Mouse (Mus musculus) MEL (cell line): ENCODE results near the gene Myl6b. TPM values are rescaled to one million over a fixed set of nuclear protein-coding genes. Genes with fewer than 3 reads are reported as not detected.

Source experiments
- DNase-seq: peaks from one replicate; pipeline ENCODE4 v3.0.0; 2011; ENCODE audit warnings: low read depth, low spot score
- H3K27ac ChIP-seq: 2 replicates; pipeline ENCODE4 v1.5.1; 2012; ENCODE audit warnings: low read depth, mild to moderate bottlenecking, control low read depth, low read length, moderate library complexity; ENCODE audit not compliant: control insufficient read depth
- H3K27me3 ChIP-seq, 2 experiments: fragments of 150-350 bp in 1 of 2; sonication (generic) in 1 of 2; 2 replicates each; pipeline ENCODE4 v1.6.1; 2012; ENCODE audit warnings: low read length in 2 of 2, mild to moderate bottlenecking in 2 of 2, improper control_type of control experiment in 1 of 2, moderate library complexity in 1 of 2; ENCODE audit not compliant: insufficient read depth in 2 of 2, control insufficient read depth in 1 of 2
- H3K36me3 ChIP-seq, 2 experiments: 2 replicates each; pipeline ENCODE4 v1.6.1; 2012 to 2014; ENCODE audit warnings: low read length in 2 of 2, improper control_type of control experiment in 1 of 2, inconsistent platforms in 1 of 2, mild to moderate bottlenecking in 1 of 2; ENCODE audit not compliant: insufficient read depth in 2 of 2, control insufficient read depth in 1 of 2
- H3K4me1 ChIP-seq, 2 experiments: fragments of 150-350 bp in 1 of 2; sonication (generic) in 1 of 2; 2 replicates each; pipeline ENCODE4 v1.6.1; 2012; ENCODE audit warnings: low read length in 2 of 2, improper control_type of control experiment in 1 of 2, mild to moderate bottlenecking in 1 of 2; ENCODE audit not compliant: insufficient read depth in 2 of 2, control insufficient read depth in 1 of 2
- H3K4me3 ChIP-seq, 2 experiments: fragments of 150-350 bp in 1 of 2; sonication (generic) in 1 of 2; 2 replicates each; pipeline ENCODE4 v1.5.1; 2012; ENCODE audit warnings: low read depth in 2 of 2, low read length in 2 of 2, mild to moderate bottlenecking in 2 of 2, moderate library complexity in 2 of 2, control low read depth in 1 of 2, improper control_type of control experiment in 1 of 2; ENCODE audit not compliant: control insufficient read depth in 1 of 2, insufficient read depth in 1 of 2
- H3K79me2 ChIP-seq: 2 replicates; pipeline ENCODE4 v1.6.1; 2012; ENCODE audit warnings: mild to moderate bottlenecking, low read length, moderate library complexity; ENCODE audit not compliant: control insufficient read depth, poor library complexity, insufficient read depth
- H3K9ac ChIP-seq: 2 replicates; pipeline ENCODE4 v1.6.1; 2012; ENCODE audit warnings: low read depth, mild to moderate bottlenecking, control low read depth, low read length, moderate library complexity; ENCODE audit not compliant: control insufficient read depth, poor library complexity, severe bottlenecking
- H3K9me3 ChIP-seq: fragments of 150-350 bp; sonication (generic); replicated peaks from 2 replicates; pipeline ENCODE4 v1.6.1; 2012; ENCODE audit warnings: mild to moderate bottlenecking, low read length, improper control_type of control experiment, moderate library complexity; ENCODE audit not compliant: insufficient read depth
- BHLHE40 ChIP-seq: IDR thresholded peaks from 2 replicates; pipeline ENCODE4 v1.6.1; 2012; ENCODE audit warnings: low read depth, mild to moderate bottlenecking, inconsistent platforms, low read length, improper control_type of control experiment, borderline replicate concordance
- CHD2 ChIP-seq: IDR thresholded peaks from 2 replicates; pipeline ENCODE4 v1.6.1; 2011; ENCODE audit warnings: low read length, improper control_type of control experiment
- CTCF ChIP-seq, 3 experiments: IDR thresholded peaks in 2 of 3; conservative IDR thresholded peaks in 1 of 3; 2 replicates each; pipeline ENCODE4 v1.5.1; 2011 to 2012; ENCODE audit warnings: low read length in 3 of 3, low read depth in 2 of 3, mild to moderate bottlenecking in 2 of 3, improper control_type of control experiment in 1 of 3, inconsistent platforms in 1 of 3, mixed read lengths in 1 of 3, moderate library complexity in 1 of 3; ENCODE audit not compliant: control insufficient read depth in 1 of 3, insufficient read depth in 1 of 3, poor library complexity in 1 of 3, severe bottlenecking in 1 of 3
- E2F4 ChIP-seq: IDR thresholded peaks from 2 replicates; pipeline ENCODE4 v1.6.1; 2011; ENCODE audit warnings: low read depth, low read length, improper control_type of control experiment, borderline replicate concordance
- ELF1 ChIP-seq: IDR thresholded peaks from 2 replicates; pipeline ENCODE4 v1.6.1; 2014; ENCODE audit warnings: low read depth, mild to moderate bottlenecking, inconsistent platforms, low read length, improper control_type of control experiment, moderate library complexity
- ETS1 ChIP-seq: IDR thresholded peaks from 2 replicates; pipeline ENCODE4 v1.6.1; 2012; ENCODE audit warnings: low read depth, mild to moderate bottlenecking, inconsistent platforms, low read length, improper control_type of control experiment, moderate library complexity
- GABPA ChIP-seq: IDR thresholded peaks from 2 replicates; pipeline ENCODE4 v1.6.1; 2012; ENCODE audit warnings: low read depth, mild to moderate bottlenecking, inconsistent platforms, low read length, improper control_type of control experiment, moderate library complexity
- HCFC1 ChIP-seq: IDR thresholded peaks from 2 replicates; pipeline ENCODE4 v1.6.1; 2012; ENCODE audit warnings: low read depth, mild to moderate bottlenecking, inconsistent platforms, low read length, improper control_type of control experiment, moderate library complexity
- JUND ChIP-seq: IDR thresholded peaks from 2 replicates; pipeline ENCODE4 v1.6.1; 2011; ENCODE audit warnings: low read depth, mild to moderate bottlenecking, improper control_type of control experiment, low read length
- MAX ChIP-seq: IDR thresholded peaks from 2 replicates; pipeline ENCODE4 v1.6.1; 2011; ENCODE audit warnings: low read length, improper control_type of control experiment
- MAZ ChIP-seq: IDR thresholded peaks from 2 replicates; pipeline ENCODE4 v1.6.1; 2012; ENCODE audit warnings: low read depth, mild to moderate bottlenecking, inconsistent platforms, low read length, improper control_type of control experiment
- MEF2A ChIP-seq: IDR thresholded peaks from 2 replicates; pipeline ENCODE4 v1.6.1; 2014; ENCODE audit warnings: low read depth, mild to moderate bottlenecking, inconsistent platforms, low read length, improper control_type of control experiment; ENCODE audit not compliant: poor library complexity, insufficient replicate concordance, severe bottlenecking; ENCODE audit errors: extremely low read depth
- MXI1 ChIP-seq: IDR thresholded peaks from 2 replicates; pipeline ENCODE4 v1.6.1; 2011; ENCODE audit warnings: mild to moderate bottlenecking, low read depth, low read length, improper control_type of control experiment
- MYB ChIP-seq: IDR thresholded peaks from 2 replicates; pipeline ENCODE4 v1.6.1; 2011; ENCODE audit warnings: mild to moderate bottlenecking, low read depth, low read length, improper control_type of control experiment
- MYC ChIP-seq: IDR thresholded peaks from 2 replicates; pipeline ENCODE4 v1.6.1; 2011; ENCODE audit warnings: low read depth, mild to moderate bottlenecking, low read length, improper control_type of control experiment, moderate library complexity
- NELFE ChIP-seq: IDR thresholded peaks from 2 replicates; pipeline ENCODE4 v1.6.1; 2011; ENCODE audit warnings: low read depth, low read length, improper control_type of control experiment
- RCOR1 ChIP-seq: IDR thresholded peaks from 2 replicates; pipeline ENCODE4 v1.6.1; 2012; ENCODE audit warnings: low read depth, mild to moderate bottlenecking, inconsistent platforms, low read length, improper control_type of control experiment
- SIN3A ChIP-seq: IDR thresholded peaks from 2 replicates; pipeline ENCODE4 v1.6.1; 2012; ENCODE audit warnings: low read length, improper control_type of control experiment, inconsistent platforms
- SMC3 ChIP-seq: IDR thresholded peaks from 2 replicates; pipeline ENCODE4 v1.6.1; 2011; ENCODE audit warnings: low read depth, low read length, improper control_type of control experiment
- TAL1 ChIP-seq: IDR thresholded peaks from 2 replicates; pipeline ENCODE4 v1.6.1; 2012; ENCODE audit warnings: mild to moderate bottlenecking, inconsistent platforms, low read length, moderate library complexity, mixed read lengths
- TBP ChIP-seq: IDR thresholded peaks from 2 replicates; pipeline ENCODE4 v1.8.0; 2011; ENCODE audit warnings: low read depth, low read length, improper control_type of control experiment
- TCF12 ChIP-seq: IDR thresholded peaks from 2 replicates; pipeline ENCODE4 v1.6.1; 2014; ENCODE audit warnings: low read depth, mild to moderate bottlenecking, inconsistent platforms, low read length, improper control_type of control experiment, moderate library complexity
- USF2 ChIP-seq, 2 experiments: IDR thresholded peaks; 2 replicates each; pipeline ENCODE4 v1.6.1; 2011 to 2012; ENCODE audit warnings: improper control_type of control experiment in 2 of 2, low read length in 2 of 2, borderline replicate concordance in 1 of 2, inconsistent platforms in 1 of 2, low read depth in 1 of 2, mild to moderate bottlenecking in 1 of 2; ENCODE audit not compliant: insufficient read depth in 1 of 2
- ZC3H11A ChIP-seq: IDR thresholded peaks from 2 replicates; pipeline ENCODE4 v1.6.1; 2012; ENCODE audit warnings: low read depth, mild to moderate bottlenecking, inconsistent platforms, low read length, improper control_type of control experiment
- ZKSCAN1 ChIP-seq: IDR thresholded peaks from 2 replicates; pipeline ENCODE4 v1.6.1; 2012; ENCODE audit warnings: low read depth, mild to moderate bottlenecking, inconsistent platforms, low read length, improper control_type of control experiment, moderate library complexity
- ZMIZ1 ChIP-seq: IDR thresholded peaks from 2 replicates; pipeline ENCODE4 v1.6.1; 2012; ENCODE audit warnings: low read depth, mild to moderate bottlenecking, inconsistent platforms, low read length, improper control_type of control experiment, moderate library complexity
- ZNF384 ChIP-seq: IDR thresholded peaks from 2 replicates; pipeline ENCODE4 v1.6.1; 2012; ENCODE audit warnings: low read depth, mild to moderate bottlenecking, inconsistent platforms, low read length, improper control_type of control experiment
- polyA plus RNA-seq, 2 experiments: library from polyadenylated mRNA; stranded (reverse) in 1 of 2; unstranded in 1 of 2; fragments of >175 nt in 1 of 2; fragments of >200 nt in 1 of 2; gene quantifications; 2 replicates each; pipeline versions ENCODE4 v1.2.1 to v1.2.4; 2012; ENCODE audit warnings: low replicate concordance in 2 of 2, low read depth in 1 of 2; ENCODE audit not compliant: insufficient read length in 2 of 2, insufficient read depth in 1 of 2, missing spikeins in 1 of 2
- total RNA-seq: library from RNA; depleted of rRNA; stranded (reverse); fragments of 300-350 nt; gene quantifications from 2 replicates; pipeline ENCODE4 v1.2.3, GENCODE M21; 2012

Gene Myl6b
- total and polyA plus RNA-seq, 3 experiments = 1.8 to 18.8 TPM; not detected in 1

DNA sequence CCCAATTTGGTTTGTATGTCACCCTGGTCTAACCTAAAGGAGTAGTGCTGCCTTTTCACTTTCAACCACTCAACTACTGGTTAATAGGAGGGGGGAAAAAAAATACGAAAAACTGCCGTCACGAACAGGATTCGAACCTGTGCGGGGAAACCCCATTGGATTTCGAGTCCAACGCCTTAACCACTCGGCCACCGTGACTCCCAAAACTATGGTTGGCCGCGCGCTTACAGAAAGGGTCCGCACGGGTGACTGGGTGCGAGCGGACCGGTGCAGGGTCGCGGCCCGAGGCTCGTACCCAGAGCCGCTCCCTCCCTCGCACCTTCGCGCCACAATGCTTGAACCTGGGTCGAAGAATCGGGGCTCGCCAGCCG lies 40.2 kb downstream of the Myl6b start (continued):
- TF ChIP-seq TCF12 = no peak

- TF ChIP-seq BHLHE40 = no peak
- no peak for TF ChIP-seq ETS1
- TF ChIP-seq ZC3H11A = no peak
- TF ChIP-seq JUND = no peak
- TF ChIP-seq SMC3 = no peak
- no peak for TF ChIP-seq NELFE
- DNase-seq = no peak
- H3K27ac ChIP-seq = no peak overlapping the region
- H3K9me3 ChIP-seq = no peaks in the 10 kb centered on the region
- H3K27me3 ChIP-seq = no peaks in the 10 kb centered on the region
- H3K79me2 ChIP-seq = peaks cover 21% of the 10 kb centered on the region
- H3K36me3 ChIP-seq = peaks cover 0 to 7% of the 10 kb centered on the region in 2 experiments; a peak in 2 of 4 replicates
- H3K4me3 ChIP-seq = no peak overlapping the region
- H3K4me1 ChIP-seq = peaks cover 5 to 17% of the 10 kb centered on the region in 2 experiments; a peak in 3 of 4 replicates
- no peak overlapping the region for H3K9ac ChIP-seq
Measured at GRCm38 (mm10) chr10:128457676-128458075, 40.8 kb downstream of the Myl6b start.

DNA sequence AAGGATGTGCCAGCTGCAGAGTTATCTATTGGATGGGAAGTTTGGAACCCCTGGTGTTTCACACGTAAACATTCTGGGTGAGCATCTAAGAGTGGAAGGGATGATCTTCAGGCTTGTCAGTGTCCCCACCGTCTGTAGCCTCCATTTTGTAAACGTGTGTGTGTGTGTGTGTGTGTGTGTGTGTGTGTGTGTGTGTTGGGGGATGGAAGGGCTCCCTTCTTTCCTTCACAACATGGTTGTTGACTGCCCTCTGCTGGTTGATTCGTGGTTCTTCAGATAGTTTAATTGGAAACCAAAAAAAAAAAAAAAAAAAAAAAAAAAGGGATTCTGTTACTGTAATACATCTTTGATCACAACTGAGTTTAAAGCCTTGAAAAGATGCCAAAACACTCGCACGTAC lies 43.2 kb downstream of the Myl6b start:
- Histone ChIP-seq H3K9me3 (no peaks in the 10 kb centered on the region), H3K36me3 (peaks cover 0 to 3% of the 10 kb centered on the region in 2 experiments; a peak in 2 of 4 replicates), H3K4me3 (peak overlapping the region; percentile 34 to 56), H3K9ac (peak overlapping the region; percentile 46), H3K27ac (no peak overlapping the region), H3K4me1 (peaks cover 2 to 11% of the 10 kb centered on the region in 2 experiments; a peak in 3 of 4 replicates), H3K27me3 (no peaks in the 10 kb centered on the region), H3K79me2 (peaks cover 11% of the 10 kb centered on the region)
- peak; percentile 91 for DNase-seq
- TF ChIP-seq RCOR1 (peak; percentile 40; the same call in 1 of the 2 replicates), GABPA (0 out of 2 replicates have a peak, but pooled peaks have one; percentile 33), MXI1 (peak; percentile 43), ZC3H11A (peak; percentile 74), ZMIZ1 (0 out of 2 replicates have a peak, but pooled peaks have one; percentile 61), E2F4 (no peak), ETS1 (peak; percentile 58; the same call in 1 of the 2 replicates), CHD2 (peak; percentile 59), MYC (peak; percentile 52; the same call in 1 of the 2 replicates), HCFC1 (peak; percentile 57; the same call in 1 of the 2 replicates), MAX (peak; percentile 10; the same call in 1 of the 2 replicates), ZNF384 (peak; percentile 99), USF2 (IDR thresholded peaks at IDR 0.05; ENCODE audit: borderline replicate concordance in 1 of 2, insufficient read depth in 1 of 2, low read depth in 1 of 2, low read length in 2 of 2) (no peak), MYB (no peak), SMC3 (peak; percentile 83), ELF1 (0 out of 2 replicates have a peak, but pooled peaks have one; percentile 21), TAL1 (no peak), CTCF (IDR thresholded peaks at IDR 0.05 in 2 of 3, conservative IDR thresholded peaks at IDR 0.05 in 1 of 3; ENCODE audit: control insufficient read depth in 1 of 3, insufficient read depth in 1 of 3, low read depth in 2 of 3, low read length in 3 of 3, poor library complexity in 1 of 3, severe bottlenecking in 1 of 3) (peak in 2 of 3 experiments; percentile 62 to 80; a peak in 4 of 6 replicates), JUND (no peak), SIN3A (peak; percentile 90), TCF12 (0 out of 2 replicates have a peak, but pooled peaks have one; percentile 4), ZKSCAN1 (peak; percentile 82; the same call in 1 of the 2 replicates), MEF2A (no peak), TBP (peak; percentile 63; the same call in 1 of the 2 replicates), MAZ (peak; percentile 81; the same call in 1 of the 2 replicates), BHLHE40 (peak; percentile 48; the same call in 1 of the 2 replicates)
